Mouse (Mus musculus): Measurements from ENCODE around the gene Hoxd1. TPM values are rescaled to one million over a fixed set of nuclear protein-coding genes. Genes with fewer than 3 reads are reported as not detected.

Hoxd1 gene
- polyA plus RNA-seq, 1 experiment = not detected

GRCm38 (mm10) chr2:74741252-74741978 lies 21.4 kb upstream of the Hoxd1 start:
- Histone ChIP-seq H3K4me3 (ENCODE audit: extremely low read depth, insufficient read depth, insufficient read length) (no peak overlapping the region), H3K4me1 (ENCODE audit: control insufficient read depth, insufficient read depth, insufficient read length) (no peaks in the 10 kb centered on the region), H3K27me3 (ENCODE audit: control insufficient read depth, insufficient read depth, low read length) (peaks cover 24% of the 10 kb centered on the region), H3K36me3 (ENCODE audit: control insufficient read depth, insufficient read depth, low read length) (no peaks in the 10 kb centered on the region), H3K27ac (ENCODE audit: insufficient read depth, low read length) (no peak overlapping the region)
- WGBS = 76% methylated on average over 2 of the region's 3 CpGs
- TF ChIP-seq POLR2A (IDR thresholded peaks at IDR 0.05; ENCODE audit: low read depth, low read length) (no peak), CTCF (IDR thresholded peaks at IDR 0.05; ENCODE audit: extremely low read depth, insufficient read depth, insufficient read length, insufficient replicate concordance) (no peak)
- DNase-seq (ENCODE audit: low read depth in 1 of 2, low spot score in 2 of 2) = no peak

GRCm38 (mm10) chr2:74741979-74742277 lies 20.9 kb upstream of the Hoxd1 start:
- H3K36me3 ChIP-seq (ENCODE audit: control insufficient read depth, insufficient read depth, low read length) = no peaks in the 10 kb centered on the region
- H3K4me3 ChIP-seq (ENCODE audit: extremely low read depth, insufficient read depth, insufficient read length) = no peak overlapping the region
- no peak for DNase-seq (ENCODE audit: low read depth in 1 of 2, low spot score in 2 of 2)
- no peak for TF ChIP-seq POLR2A (IDR thresholded peaks at IDR 0.05; ENCODE audit: low read depth, low read length)
- TF ChIP-seq CTCF (IDR thresholded peaks at IDR 0.05; ENCODE audit: extremely low read depth, insufficient read depth, insufficient read length, insufficient replicate concordance) = no peak
- peaks cover 3% of the 10 kb centered on the region; the same call in 1 of the 2 replicates for H3K4me1 ChIP-seq (ENCODE audit: control insufficient read depth, insufficient read depth, insufficient read length)
- H3K27ac ChIP-seq (ENCODE audit: insufficient read depth, low read length) = no peak overlapping the region
- peaks cover 28% of the 10 kb centered on the region for H3K27me3 ChIP-seq (ENCODE audit: control insufficient read depth, insufficient read depth, low read length)

DNA sequence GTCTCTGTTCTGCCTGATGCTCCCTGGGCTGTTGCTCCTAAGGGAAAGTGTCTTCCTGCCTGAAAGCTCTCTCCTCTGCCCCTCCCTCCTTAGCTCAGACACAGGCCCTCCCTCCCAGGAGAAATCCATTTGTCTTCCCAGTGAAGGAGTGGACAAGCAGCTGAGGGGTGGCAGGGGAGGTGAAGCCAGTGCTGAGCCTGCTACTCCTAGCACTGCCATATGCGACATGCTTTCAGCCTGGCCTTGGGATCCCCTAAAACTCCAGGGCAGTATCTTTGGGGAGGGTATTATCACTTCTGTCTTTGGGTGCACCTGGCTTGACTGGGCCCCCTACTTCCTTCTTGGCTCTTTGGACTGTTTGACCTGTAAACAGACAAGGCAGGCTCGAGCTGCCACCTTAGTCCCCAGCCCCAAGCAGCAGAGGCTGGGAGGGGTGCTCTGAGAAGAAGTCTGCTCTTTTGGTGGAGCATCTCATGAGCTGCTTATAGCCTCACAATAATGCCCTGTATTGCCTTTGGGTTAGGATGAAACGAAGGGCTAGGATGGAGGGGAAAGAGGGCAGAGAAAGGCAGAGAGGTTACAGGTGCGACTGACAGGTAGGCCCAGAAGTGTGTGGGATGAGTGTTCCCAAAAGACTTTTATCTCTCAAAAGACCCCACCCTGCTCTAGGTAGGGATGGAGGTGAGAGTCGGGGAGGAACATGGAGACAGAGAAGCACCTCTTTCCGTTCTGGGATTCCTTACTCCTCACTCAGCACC lies 17.1 kb upstream of the Hoxd1 start:
- DNase-seq (ENCODE audit: low read depth in 1 of 2, low spot score in 2 of 2) = no peak
- no peak overlapping the region for H3K4me3 ChIP-seq (ENCODE audit: extremely low read depth, insufficient read depth, insufficient read length)
- no peaks in the 10 kb centered on the region for H3K36me3 ChIP-seq (ENCODE audit: control insufficient read depth, insufficient read depth, low read length)
- TF ChIP-seq POLR2A (IDR thresholded peaks at IDR 0.05; ENCODE audit: low read depth, low read length) (no peak), CTCF (IDR thresholded peaks at IDR 0.05; ENCODE audit: extremely low read depth, insufficient read depth, insufficient read length, insufficient replicate concordance) (no peak)
- peaks cover 24% of the 10 kb centered on the region for H3K27me3 ChIP-seq (ENCODE audit: control insufficient read depth, insufficient read depth, low read length)
- 28% methylated on average over 6 of the region's 6 CpGs for WGBS
- peaks cover 3% of the 10 kb centered on the region for H3K4me1 ChIP-seq (ENCODE audit: control insufficient read depth, insufficient read depth, insufficient read length)
- H3K27ac ChIP-seq (ENCODE audit: insufficient read depth, low read length) = no peak overlapping the region

- no peak for DNase-seq (ENCODE audit: low read depth in 1 of 2, low spot score in 2 of 2)
- Histone ChIP-seq H3K36me3 (ENCODE audit: control insufficient read depth, insufficient read depth, low read length) (no peaks in the 10 kb centered on the region), H3K27ac (ENCODE audit: insufficient read depth, low read length) (no peak overlapping the region), H3K4me3 (ENCODE audit: extremely low read depth, insufficient read depth, insufficient read length) (no peak overlapping the region), H3K27me3 (ENCODE audit: control insufficient read depth, insufficient read depth, low read length) (peaks cover 22% of the 10 kb centered on the region), H3K4me1 (ENCODE audit: control insufficient read depth, insufficient read depth, insufficient read length) (peaks cover 3% of the 10 kb centered on the region)
- WGBS = 11% methylated on average over 58 of the region's 58 CpGs
- TF ChIP-seq CTCF (IDR thresholded peaks at IDR 0.05; ENCODE audit: extremely low read depth, insufficient read depth, insufficient read length, insufficient replicate concordance) (no peak), POLR2A (IDR thresholded peaks at IDR 0.05; ENCODE audit: low read depth, low read length) (no peak)
Observed at GRCm38 (mm10) chr2:74746298-74746921, 16.4 kb upstream of the Hoxd1 start.

DNA sequence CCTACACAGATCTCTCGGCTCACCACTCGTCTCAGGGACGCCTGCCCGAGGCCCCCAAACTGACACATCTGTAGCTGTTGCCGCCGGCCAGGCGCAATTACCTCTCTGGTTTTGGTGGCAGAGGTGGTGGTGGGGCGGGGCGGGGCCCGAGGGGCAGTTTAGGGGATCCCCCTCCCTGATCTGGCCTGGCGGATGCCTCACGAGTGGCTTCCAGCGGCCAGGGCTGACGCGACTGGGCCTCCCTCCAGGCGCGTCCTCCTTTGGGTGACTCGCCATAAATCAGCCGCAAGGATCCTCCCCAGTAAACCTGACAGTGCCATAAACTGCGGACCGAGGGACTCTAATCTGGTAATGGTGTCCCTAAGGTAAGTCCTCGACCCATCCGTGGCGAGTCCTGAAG lies 15.8 kb upstream of the Hoxd1 start:
- no peaks in the 10 kb centered on the region for H3K36me3 ChIP-seq (ENCODE audit: control insufficient read depth, insufficient read depth, low read length)
- H3K4me3 ChIP-seq (ENCODE audit: extremely low read depth, insufficient read depth, insufficient read length) = no peak overlapping the region
- peaks cover 22% of the 10 kb centered on the region for H3K27me3 ChIP-seq (ENCODE audit: control insufficient read depth, insufficient read depth, low read length)
- H3K4me1 ChIP-seq (ENCODE audit: control insufficient read depth, insufficient read depth, insufficient read length) = peaks cover 3% of the 10 kb centered on the region
- TF ChIP-seq CTCF (IDR thresholded peaks at IDR 0.05; ENCODE audit: extremely low read depth, insufficient read depth, insufficient read length, insufficient replicate concordance) (no peak), POLR2A (IDR thresholded peaks at IDR 0.05; ENCODE audit: low read depth, low read length) (no peak)
- WGBS = 15% methylated on average over 24 of the region's 24 CpGs
- H3K27ac ChIP-seq (ENCODE audit: insufficient read depth, low read length) = no peak overlapping the region
- DNase-seq (ENCODE audit: low read depth in 1 of 2, low spot score in 2 of 2) = no peak

DNA sequence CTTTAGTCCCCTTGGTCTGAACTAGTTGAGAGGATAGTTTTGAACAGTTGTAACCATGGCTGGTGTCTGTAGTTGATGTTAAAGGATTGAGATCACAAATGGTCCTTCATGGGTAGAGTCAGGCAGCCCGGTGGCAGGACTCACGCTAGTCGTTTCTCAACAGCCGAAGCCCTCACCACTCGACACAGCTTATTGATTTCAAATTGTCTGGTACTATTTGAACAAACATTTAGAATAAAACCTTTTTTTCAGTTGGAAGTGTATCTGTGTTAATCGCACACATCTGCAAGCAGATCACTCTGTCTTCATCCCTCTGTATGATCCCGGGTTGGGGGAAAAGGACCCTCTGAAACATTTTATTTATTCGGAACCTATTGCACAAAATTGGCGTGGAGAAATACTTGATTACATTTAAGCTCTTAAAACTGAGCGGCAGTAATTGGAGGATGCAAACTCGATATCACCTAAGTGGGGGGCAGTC lies 15.1 kb upstream of the Hoxd1 start:
- Histone ChIP-seq H3K36me3 (ENCODE audit: control insufficient read depth, insufficient read depth, low read length) (no peaks in the 10 kb centered on the region), H3K4me3 (ENCODE audit: extremely low read depth, insufficient read depth, insufficient read length) (no peak overlapping the region), H3K27me3 (ENCODE audit: control insufficient read depth, insufficient read depth, low read length) (peaks cover 23% of the 10 kb centered on the region), H3K4me1 (ENCODE audit: control insufficient read depth, insufficient read depth, insufficient read length) (peaks cover 3% of the 10 kb centered on the region), H3K27ac (ENCODE audit: insufficient read depth, low read length) (no peak overlapping the region)
- TF ChIP-seq CTCF (IDR thresholded peaks at IDR 0.05; ENCODE audit: extremely low read depth, insufficient read depth, insufficient read length, insufficient replicate concordance) (no peak), POLR2A (IDR thresholded peaks at IDR 0.05; ENCODE audit: low read depth, low read length) (no peak)
- DNase-seq (ENCODE audit: low read depth in 1 of 2, low spot score in 2 of 2) = no peak
- WGBS = 38% methylated on average over 11 of the region's 11 CpGs
